Mouse (Mus musculus): Measurements from ENCODE around the gene Fbxw10.

DNA sequence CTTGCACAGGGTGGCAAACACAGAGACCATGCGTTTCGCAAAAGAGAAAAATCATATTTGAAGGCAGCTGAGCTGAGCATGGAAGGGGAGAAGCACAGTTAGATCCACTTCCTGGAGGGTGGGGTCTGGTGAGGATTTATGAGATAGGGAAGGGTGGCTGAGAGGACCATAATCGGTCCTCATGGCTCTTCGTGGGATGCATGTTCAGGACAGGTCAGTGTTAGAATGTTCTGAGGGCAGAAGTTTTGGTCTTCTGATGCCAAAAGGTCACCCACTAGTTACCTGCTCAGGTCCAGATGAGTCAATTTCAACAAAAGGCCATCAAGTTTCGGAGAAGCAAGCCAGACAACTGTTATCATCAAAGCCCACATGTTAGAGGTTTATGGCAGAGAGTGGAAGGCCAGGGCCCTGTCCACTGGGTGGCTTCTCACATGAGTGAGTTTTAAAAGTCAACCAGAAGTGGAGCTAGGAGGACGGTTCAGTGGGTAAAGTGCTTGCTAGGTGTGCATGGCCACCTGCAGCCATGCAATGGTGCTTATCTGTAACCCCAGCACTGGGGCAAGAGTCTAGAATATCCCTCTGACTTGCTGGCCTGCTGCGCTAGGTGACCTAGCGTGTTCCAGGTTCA is 27.7 kb upstream of the Fbxw10 start:
- TF ChIP-seq ZNF384 (IDR thresholded peaks at IDR 0.05; ENCODE audit: low read depth, low read length) (no peak), HCFC1 (IDR thresholded peaks at IDR 0.05; ENCODE audit: low read depth, low read length) (no peak), POLR2AphosphoS5 (IDR thresholded peaks at IDR 0.05; ENCODE audit: borderline replicate concordance, low read depth, low read length) (no peak), EP300 (IDR thresholded peaks at IDR 0.05; ENCODE audit: low read depth in 1 of 2, low read length in 2 of 2) (peak in 1 of 2 experiments; percentile 24; a peak in 3 of 4 replicates), CTCF (IDR thresholded peaks at IDR 0.05 in 2 of 3, conservative IDR thresholded peaks at IDR 0.05 in 1 of 3; ENCODE audit: control insufficient read depth in 1 of 3, insufficient read depth in 1 of 3, low read depth in 2 of 3, low read length in 3 of 3, poor library complexity in 1 of 3, severe bottlenecking in 1 of 3) (no peak; a peak in 1 of 6 replicates), POLR2A (IDR thresholded peaks at IDR 0.05; ENCODE audit: control insufficient read depth in 1 of 2, insufficient read depth in 1 of 2, low read depth in 1 of 2, low read length in 2 of 2, poor library complexity in 1 of 2) (peak in 1 of 2 experiments; percentile 58; a peak in 2 of 4 replicates), CHD1 (IDR thresholded peaks at IDR 0.05; ENCODE audit: low read depth, low read length) (no peak), USF2 (IDR thresholded peaks at IDR 0.05; ENCODE audit: borderline replicate concordance in 1 of 2, insufficient read depth in 1 of 2, low read depth in 1 of 2, low read length in 2 of 2) (no peak), RCOR1 (IDR thresholded peaks at IDR 0.05; ENCODE audit: low read depth, low read length) (no peak; the same call in 1 of the 2 replicates), RAD21 (IDR thresholded peaks at IDR 0.05; ENCODE audit: low read depth, low read length) (no peak)

Measured in MEL (cell line).